Mouse (Mus musculus): Measurements from ENCODE around the gene Arl10. TPM values are rescaled to one million over a fixed set of nuclear protein-coding genes. Genes with fewer than 3 reads are reported as not detected.

The Arl10 gene
- polyA plus RNA-seq, 1 experiment from 2014 or later: 26.4 TPM

DNA sequence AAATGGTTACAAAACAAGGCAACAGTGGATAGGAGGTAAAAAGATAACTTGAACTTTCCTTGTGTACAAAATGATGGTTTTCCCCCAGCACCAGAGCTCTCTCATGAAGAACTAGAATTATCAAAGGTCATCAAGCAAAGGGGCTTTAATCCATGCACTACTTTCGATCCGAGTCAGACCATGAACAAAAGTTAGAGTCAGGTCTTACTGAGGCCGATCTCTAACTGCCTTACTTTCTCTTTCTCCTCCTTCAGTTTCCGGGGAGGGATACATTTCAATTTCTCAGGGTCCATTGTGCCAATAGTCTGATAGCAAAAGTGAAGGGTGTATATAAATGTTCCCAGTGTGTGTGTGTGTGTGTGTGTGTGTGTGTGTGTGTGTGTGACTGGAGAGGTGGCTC lies 2.2 kb upstream of the Arl10 start:
- Histone ChIP-seq H3K9ac (ENCODE audit: low read length) (no peak overlapping the region), H3K36me3 (ENCODE audit: control insufficient read depth, insufficient read depth, low read length) (no peaks in the 10 kb centered on the region), H3K27me3 (ENCODE audit: control insufficient read depth, insufficient read depth, low read length) (no peaks in the 10 kb centered on the region), H3K9me3 (ENCODE audit: control insufficient read depth, low read length) (no peaks in the 10 kb centered on the region), H3K4me1 (replicated peaks; ENCODE audit: control insufficient read depth, insufficient read depth, low read length) (peaks cover 8% of the 10 kb centered on the region; the same call in 1 of the 2 replicates), H3K4me2 (ENCODE audit: low read depth, low read length, severe bottlenecking) (no peak overlapping the region), H3K4me3 (ENCODE audit: low read depth, low read length) (no peak overlapping the region), H3K27ac (ENCODE audit: low read depth, low read length) (no peak overlapping the region)
- WGBS: 84% methylated on average over 4 of the region's 4 CpGs
- ATAC-seq (replicated peaks; ENCODE audit: low FRiP score) (no peak), DNase-seq (ENCODE audit: low spot score) (no peak)

- H3K4me1 ChIP-seq (replicated peaks; ENCODE audit: control insufficient read depth, insufficient read depth, low read length): peaks cover 8% of the 10 kb centered on the region; the same call in 1 of the 2 replicates
- H3K27me3 ChIP-seq (ENCODE audit: control insufficient read depth, insufficient read depth, low read length): no peaks in the 10 kb centered on the region
- no peak for DNase-seq (ENCODE audit: low spot score)
- no peaks in the 10 kb centered on the region for H3K9me3 ChIP-seq (ENCODE audit: control insufficient read depth, low read length)
- H3K4me3 ChIP-seq (ENCODE audit: low read depth, low read length): peak overlapping the region; percentile 95
- peak overlapping the region; percentile 71; the same call in 1 of the 2 replicates for H3K27ac ChIP-seq (ENCODE audit: low read depth, low read length)
- peak overlapping the region; percentile 92 for H3K4me2 ChIP-seq (ENCODE audit: low read depth, low read length, severe bottlenecking)
- peak overlapping the region; percentile 93 for H3K9ac ChIP-seq (ENCODE audit: low read length)
- ATAC-seq (replicated peaks; ENCODE audit: low FRiP score): 0 out of 2 replicates have a peak, but pooled peaks have one; percentile 45
- WGBS: 2% methylated on average over 19 of the region's 19 CpGs
- no peaks in the 10 kb centered on the region for H3K36me3 ChIP-seq (ENCODE audit: control insufficient read depth, insufficient read depth, low read length)
These were observed 674 bp downstream of the Arl10 start for GRCm38 (mm10) chr13:54575489-54575888.

DNA sequence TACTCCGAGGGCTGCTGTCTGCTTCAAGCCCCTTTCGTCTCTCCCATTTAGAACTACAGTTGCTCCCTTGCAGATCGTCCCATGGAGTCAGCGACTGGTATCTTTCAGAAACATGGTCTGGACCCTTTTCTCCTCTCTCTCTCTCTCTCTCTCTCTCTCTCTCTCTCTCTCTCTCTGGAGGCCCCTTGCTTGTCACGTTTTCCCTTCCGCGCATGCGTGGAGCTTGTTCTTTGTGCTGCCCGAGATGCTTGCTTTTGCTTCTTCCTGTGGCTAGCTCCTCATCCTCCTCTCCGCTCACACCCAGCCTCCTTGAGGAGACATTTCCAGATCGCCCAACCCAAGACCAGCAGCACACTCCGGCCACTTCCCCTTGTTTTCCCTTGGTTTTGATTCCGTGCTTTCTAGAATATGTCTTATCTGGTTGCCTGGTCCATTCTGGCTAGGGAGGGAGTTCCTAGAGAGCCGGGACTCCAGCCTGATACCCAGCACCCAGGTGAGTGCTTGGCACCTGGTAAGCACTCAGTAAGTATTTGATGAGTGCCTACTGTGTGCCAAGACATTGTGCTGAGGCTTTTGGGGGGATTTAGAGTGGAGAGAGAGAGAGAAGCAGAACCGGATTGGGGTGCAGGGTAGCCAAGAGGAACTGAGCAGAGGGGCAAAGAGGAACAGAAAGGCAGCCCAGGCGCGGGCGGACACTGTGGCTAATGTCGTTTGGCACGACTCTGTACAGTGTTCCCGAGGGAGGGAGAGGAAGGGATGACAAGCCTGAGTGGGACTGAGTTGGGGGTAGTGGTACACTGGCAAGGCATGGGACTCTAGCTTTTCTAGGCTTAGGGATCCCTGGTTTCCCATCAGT lies 3.1 kb downstream of the Arl10 start:
- Histone ChIP-seq H3K27me3 (ENCODE audit: control insufficient read depth, insufficient read depth, low read length) (no peaks in the 10 kb centered on the region), H3K9ac (ENCODE audit: low read length) (no peak overlapping the region), H3K9me3 (ENCODE audit: control insufficient read depth, low read length) (no peaks in the 10 kb centered on the region), H3K36me3 (ENCODE audit: control insufficient read depth, insufficient read depth, low read length) (no peaks in the 10 kb centered on the region; the same call in 1 of the 2 replicates), H3K4me2 (ENCODE audit: low read depth, low read length, severe bottlenecking) (no peak overlapping the region), H3K4me1 (replicated peaks; ENCODE audit: control insufficient read depth, insufficient read depth, low read length) (peaks cover 4% of the 10 kb centered on the region; the same call in 1 of the 2 replicates), H3K27ac (ENCODE audit: low read depth, low read length) (no peak overlapping the region), H3K4me3 (ENCODE audit: low read depth, low read length) (no peak overlapping the region)
- WGBS: 89% methylated on average over 21 of the region's 21 CpGs
- ATAC-seq (replicated peaks; ENCODE audit: low FRiP score) (no peak), DNase-seq (ENCODE audit: low spot score) (no peak)

DNA sequence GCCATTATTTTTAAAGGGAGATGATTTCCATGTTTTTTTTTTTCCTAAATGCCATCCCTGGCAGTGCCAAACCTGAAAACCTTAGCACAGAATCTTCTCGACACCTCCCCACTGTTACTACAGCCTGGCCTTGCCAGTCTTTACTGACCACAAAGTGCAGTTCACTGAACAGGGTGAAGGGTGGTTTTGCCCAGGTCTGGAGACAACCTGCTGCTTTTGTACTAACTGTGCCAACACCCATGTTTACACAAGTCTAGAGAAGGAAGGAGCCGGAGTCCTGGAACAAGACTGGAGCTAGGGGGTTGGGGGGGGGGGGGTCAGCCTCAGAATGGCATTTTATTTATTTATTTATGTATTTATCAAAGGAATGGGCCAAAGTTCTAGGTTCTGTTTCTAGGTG lies 6.6 kb downstream of the Arl10 start:
- no peak overlapping the region for H3K4me2 ChIP-seq (ENCODE audit: low read depth, low read length, severe bottlenecking)
- no peak for ATAC-seq (replicated peaks; ENCODE audit: low FRiP score)
- 84% methylated on average over 2 of the region's 2 CpGs for WGBS
- H3K9me3 ChIP-seq (ENCODE audit: control insufficient read depth, low read length): no peaks in the 10 kb centered on the region
- H3K27ac ChIP-seq (ENCODE audit: low read depth, low read length): no peak overlapping the region
- no peak overlapping the region for H3K4me3 ChIP-seq (ENCODE audit: low read depth, low read length)
- no peak overlapping the region for H3K9ac ChIP-seq (ENCODE audit: low read length)
- no peak for DNase-seq (ENCODE audit: low spot score)
- H3K4me1 ChIP-seq (replicated peaks; ENCODE audit: control insufficient read depth, insufficient read depth, low read length): no peaks in the 10 kb centered on the region
- H3K36me3 ChIP-seq (ENCODE audit: control insufficient read depth, insufficient read depth, low read length): no peaks in the 10 kb centered on the region; the same call in 1 of the 2 replicates
- H3K27me3 ChIP-seq (ENCODE audit: control insufficient read depth, insufficient read depth, low read length): no peaks in the 10 kb centered on the region

- DNase-seq (ENCODE audit: low spot score) (no peak), ATAC-seq (replicated peaks; ENCODE audit: low FRiP score) (no peak)
- no peak overlapping the region for H3K4me3 ChIP-seq (ENCODE audit: low read depth, low read length)
- no peak overlapping the region for H3K9ac ChIP-seq (ENCODE audit: low read length)
- no peak overlapping the region for H3K27ac ChIP-seq (ENCODE audit: low read depth, low read length)
- H3K4me2 ChIP-seq (ENCODE audit: low read depth, low read length, severe bottlenecking): no peak overlapping the region
- H3K9me3 ChIP-seq (ENCODE audit: control insufficient read depth, low read length): no peaks in the 10 kb centered on the region
- no peaks in the 10 kb centered on the region for H3K4me1 ChIP-seq (replicated peaks; ENCODE audit: control insufficient read depth, insufficient read depth, low read length)
- WGBS: 77% methylated on average over 10 of the region's 10 CpGs
- H3K27me3 ChIP-seq (ENCODE audit: control insufficient read depth, insufficient read depth, low read length): no peaks in the 10 kb centered on the region
- H3K36me3 ChIP-seq (ENCODE audit: control insufficient read depth, insufficient read depth, low read length): no peaks in the 10 kb centered on the region; the same call in 1 of the 2 replicates
These were observed 7.3 kb downstream of the Arl10 start for GRCm38 (mm10) chr13:54582126-54582525.

DNA sequence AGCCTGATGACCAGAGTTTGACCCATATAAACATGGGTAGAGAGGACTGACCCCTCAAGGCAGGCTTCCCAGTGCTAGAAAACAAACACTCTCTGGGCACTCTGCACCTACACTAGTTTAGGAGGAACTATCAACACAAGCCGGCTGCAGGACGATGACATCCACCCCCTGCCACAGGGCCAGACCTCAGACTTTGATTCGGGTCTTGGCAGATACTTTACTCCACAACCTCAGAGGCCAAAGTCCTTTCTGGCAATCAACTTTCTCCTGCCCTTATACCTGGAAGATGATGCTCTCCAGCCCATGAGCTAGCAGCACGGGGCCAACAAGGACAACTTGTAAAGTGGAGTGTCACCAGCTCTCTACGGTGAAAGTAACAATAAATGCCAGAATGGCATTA lies 8.0 kb downstream of the Arl10 start:
- H3K27ac ChIP-seq (ENCODE audit: low read depth, low read length): no peak overlapping the region
- no peaks in the 10 kb centered on the region for H3K4me1 ChIP-seq (replicated peaks; ENCODE audit: control insufficient read depth, insufficient read depth, low read length)
- no peak for ATAC-seq (replicated peaks; ENCODE audit: low FRiP score)
- no peaks in the 10 kb centered on the region; the same call in 1 of the 2 replicates for H3K36me3 ChIP-seq (ENCODE audit: control insufficient read depth, insufficient read depth, low read length)
- 90% methylated on average over 5 of the region's 5 CpGs for WGBS
- no peak overlapping the region for H3K9ac ChIP-seq (ENCODE audit: low read length)
- no peaks in the 10 kb centered on the region for H3K27me3 ChIP-seq (ENCODE audit: control insufficient read depth, insufficient read depth, low read length)
- DNase-seq (ENCODE audit: low spot score): no peak
- no peaks in the 10 kb centered on the region for H3K9me3 ChIP-seq (ENCODE audit: control insufficient read depth, low read length)
- H3K4me3 ChIP-seq (ENCODE audit: low read depth, low read length): no peak overlapping the region
- no peak overlapping the region for H3K4me2 ChIP-seq (ENCODE audit: low read depth, low read length, severe bottlenecking)

GRCm38 (mm10) chr13:54585831-54586230 lies 11.0 kb downstream of the Arl10 start:
- WGBS: 92% methylated on average over 11 of the region's 11 CpGs
- Histone ChIP-seq H3K9me3 (ENCODE audit: control insufficient read depth, low read length) (no peaks in the 10 kb centered on the region), H3K36me3 (ENCODE audit: control insufficient read depth, insufficient read depth, low read length) (no peaks in the 10 kb centered on the region; the same call in 1 of the 2 replicates), H3K4me2 (ENCODE audit: low read depth, low read length, severe bottlenecking) (no peak overlapping the region), H3K9ac (ENCODE audit: low read length) (no peak overlapping the region), H3K4me3 (ENCODE audit: low read depth, low read length) (no peak overlapping the region), H3K27ac (ENCODE audit: low read depth, low read length) (no peak overlapping the region), H3K4me1 (replicated peaks; ENCODE audit: control insufficient read depth, insufficient read depth, low read length) (no peaks in the 10 kb centered on the region), H3K27me3 (ENCODE audit: control insufficient read depth, insufficient read depth, low read length) (no peaks in the 10 kb centered on the region)
- no peak for ATAC-seq (replicated peaks; ENCODE audit: low FRiP score)
- no peak for DNase-seq (ENCODE audit: low spot score)

GRCm38 (mm10) chr13:54589414-54589995 lies 14.7 kb downstream of the Arl10 start:
- Histone ChIP-seq H3K9me3 (ENCODE audit: control insufficient read depth, low read length) (no peaks in the 10 kb centered on the region), H3K36me3 (ENCODE audit: control insufficient read depth, insufficient read depth, low read length) (no peaks in the 10 kb centered on the region; the same call in 1 of the 2 replicates), H3K9ac (ENCODE audit: low read length) (peak overlapping the region; percentile 86), H3K4me2 (ENCODE audit: low read depth, low read length, severe bottlenecking) (peak overlapping the region; percentile 43), H3K4me3 (ENCODE audit: low read depth, low read length) (peak overlapping the region; percentile 80), H3K27me3 (ENCODE audit: control insufficient read depth, insufficient read depth, low read length) (no peaks in the 10 kb centered on the region), H3K27ac (ENCODE audit: low read depth, low read length) (no peak overlapping the region), H3K4me1 (replicated peaks; ENCODE audit: control insufficient read depth, insufficient read depth, low read length) (0 out of 2 replicates have a peak, but pooled peaks cover 3% of the 10 kb centered on the region)
- no peak for DNase-seq (ENCODE audit: low spot score)
- no peak; the same call in 1 of the 2 replicates for ATAC-seq (replicated peaks; ENCODE audit: low FRiP score)
- 2% methylated on average over 24 of the region's 24 CpGs for WGBS

Data from forebrain, embryonic 11.5 days (tissue).